Comparison of ENCODE assay signal across 8 mouse cellular contexts in genomic region chr12:3983736-3984135, GRCm38 (mm10). TPM values are rescaled to one million over a fixed set of nuclear protein-coding genes. Genes with fewer than 3 reads are reported as not detected.
A peak's percentile ranks its signal among the peaks of the same experiment; 100 is the strongest.
DNase-seq lines count a peak whose midpoint lies in the region; ATAC-seq and TF ChIP-seq lines count a peak whose summit lies in the region.

No protein-coding gene starts in this region.

- TF ChIP-seq EP300 in CH12.LX (IDR thresholded peaks at IDR 0.05; ENCODE audit: low read length), result no peak; the same call in 1 of the 2 replicates

- H3K27me3 ChIP-seq in CH12.LX (replicated peaks), result no peaks in the 10 kb centered on the region
- no peaks in the 10 kb centered on the region for H3K27me3 ChIP-seq in lung, embryonic 14.5 days (ENCODE audit: insufficient read depth, low read length)

- no peak overlapping the region for H3K4me2 ChIP-seq in CH12.LX (ENCODE audit: insufficient read depth, low read depth, poor library complexity, severe bottlenecking)
- H3K4me2 ChIP-seq in lung, embryonic 14.5 days, result no peak overlapping the region

- no peak overlapping the region for H3K27ac ChIP-seq in CH12.LX (ENCODE audit: insufficient read depth, low read depth)
- no peak overlapping the region for H3K27ac ChIP-seq in lung, embryonic 14.5 days (ENCODE audit: low read depth)

- no peaks in the 10 kb centered on the region for H3K79me2 ChIP-seq in CH12.LX (replicated peaks; ENCODE audit: control insufficient read depth, extremely low read depth, insufficient read depth, poor library complexity, severe bottlenecking)

- H3K36me3 ChIP-seq in CH12.LX (replicated peaks in 1 of 2; ENCODE audit: control insufficient read depth in 1 of 2, insufficient read depth in 1 of 2, low read length in 1 of 2), result no peaks in the 10 kb centered on the region
- H3K36me3 ChIP-seq in lung, embryonic 14.5 days (ENCODE audit: insufficient read depth), result no peaks in the 10 kb centered on the region

- in situ Hi-C loops in CH12.LX (cut with MboI; ENCODE audit: low pct_ligation_motif_present, low pct_unique_long_range_greater_than_20kb, low sequenced_read_pairs), result loop anchor here (5.0 kb wide), 1 partner anchor 94 kb away; no protein-coding TSS in a partner anchor

- TF ChIP-seq RAD21 in CH12.LX (IDR thresholded peaks at IDR 0.05; ENCODE audit: low read depth, low read length), result peak; percentile 65

- ATAC-seq in frontal cortex, adult (ENCODE audit: low TSS enrichment), result peak; percentile 14
- no peak for ATAC-seq in lung, embryonic 14.5 days (ENCODE audit: insufficient read depth)

- H3K9me3 ChIP-seq in CH12.LX (replicated peaks; ENCODE audit: low read length), result no peaks in the 10 kb centered on the region
- no peaks in the 10 kb centered on the region for H3K9me3 ChIP-seq in lung, embryonic 14.5 days (ENCODE audit: low read depth, low read length)

- H3K9ac ChIP-seq in CH12.LX (ENCODE audit: insufficient read depth, low read depth), result no peak overlapping the region
- no peak overlapping the region for H3K9ac ChIP-seq in lung, embryonic 14.5 days

- peaks cover 3 to 35% of the 10 kb centered on the region in 2 experiments; a peak in 2 of 4 replicates for H3K4me1 ChIP-seq in CH12.LX (ENCODE audit: control insufficient read depth in 1 of 2, insufficient read depth in 2 of 2)
- H3K4me1 ChIP-seq in lung, embryonic 14.5 days (ENCODE audit: insufficient read depth), result 0 out of 2 replicates have a peak, but pooled peaks cover 6% of the 10 kb centered on the region

- TF ChIP-seq POLR2A in CH12.LX (IDR thresholded peaks at IDR 0.05; ENCODE audit: low read depth, low read length), result no peak

- dilution Hi-C loops in CH12.LX (cut with MboI; ENCODE audit: extremely low pct_ligation_motif_present, extremely low pct_unique_long_range_greater_than_20kb, low sequenced_read_pairs), result no loop called here

- no peak overlapping the region for H3K4me3 ChIP-seq in CH12.LX (replicated peaks in 1 of 3; ENCODE audit: low read depth in 2 of 3, low read length in 2 of 3, poor library complexity in 1 of 3)
- H3K4me3 ChIP-seq in lung, embryonic 14.5 days (ENCODE audit: low read depth, low read length), result no peak overlapping the region

- WGBS in lung, embryonic 14.5 days, result 3% methylated on average over 1 of the region's 1 CpGs

- TF ChIP-seq CTCF in CH12.LX (conservative IDR thresholded peaks at IDR 0.05 in 1 of 2, IDR thresholded peaks at IDR 0.05 in 1 of 2; ENCODE audit: low read depth in 2 of 2, low read length in 2 of 2), result peak; percentile 81 to 93
- peak; percentile 83 for TF ChIP-seq CTCF in lung, embryonic 14.5 days (IDR thresholded peaks at IDR 0.05; ENCODE audit: low read depth)

- peak; percentile 80 for DNase-seq in gastrocnemius, adult 18-20 months (ENCODE audit: low spot score)
- no peak for DNase-seq in gastrocnemius, postnatal 25 days
- peak; percentile 82 for DNase-seq in CH12.LX (ENCODE audit: extremely low read depth)
- DNase-seq in c-Kit-positive CD71-negative TER-119-negative erythroid progenitor cells, embryonic 14.5 days (ENCODE audit: low read depth), result peak; percentile 81
- DNase-seq in layer of hippocampus, adult 11-12 months (ENCODE audit: low spot score), result peak; percentile 91
- DNase-seq in lung, embryonic 14.5 days, result peak; percentile 95
- peak; percentile 35 for DNase-seq in spleen, adult 12 weeks (ENCODE audit: low spot score)

TF ChIP-seq in CH12.LX, 34 proteins besides CTCF, POLR2A, EP300 and RAD21:
- TF ChIP-seq GABPA (IDR thresholded peaks at IDR 0.05; ENCODE audit: insufficient replicate concordance, low read depth, low read length) (no peak), JUND (conservative IDR thresholded peaks at IDR 0.05; ENCODE audit: low read depth, low read length) (no peak), ZMIZ1 (IDR thresholded peaks at IDR 0.05; ENCODE audit: low read depth, low read length) (no peak), IRF4 (IDR thresholded peaks at IDR 0.05; ENCODE audit: low read depth, low read length) (no peak), ETS1 (conservative IDR thresholded peaks at IDR 0.05; ENCODE audit: low read depth, low read length) (no peak), SIN3A (IDR thresholded peaks at IDR 0.05; ENCODE audit: low read length) (no peak), TCF12 (IDR thresholded peaks at IDR 0.05; ENCODE audit: low read depth, low read length) (no peak), SMC3 (IDR thresholded peaks at IDR 0.05; ENCODE audit: low read depth, low read length) (peak; percentile 86), NELFE (IDR thresholded peaks at IDR 0.05; ENCODE audit: low read depth, low read length) (0 out of 2 replicates have a peak, but pooled peaks have one; percentile 9)
TF ChIP-seq in CH12.LX: peak in this region for 2.

RNA-seq across cellular contexts. Expression of gene Pomc, which starts 29.0 kb away (rescaled TPM):
- total RNA-seq in gastrocnemius, adult 18-20 months (2021), result not detected
- total RNA-seq in gastrocnemius, postnatal 25 days (2021), result under 1 TPM in 1 of 2 experiments, not detected in 1; 0.46 TPM
- total RNA-seq in CH12.LX (2012; rRNA removed), result 3.5 and 4.4 TPM in 2 replicates
- total RNA-seq in CH12.LX (2014; rRNA removed), result 2.8 and 2.9 TPM in 2 replicates
- polyA plus RNA-seq in CH12.LX (2012; ENCODE audit: insufficient read length, low read depth), result 2.5 and 3.2 TPM in 2 replicates
- polyA plus RNA-seq in lung, embryonic 14.5 days (2014; fragmentation: Nextera tagmentation; extraction: Ambion mirVana), result 1.6 and 2.5 TPM in 2 replicates

RNA-seq across cellular contexts. Expression of gene Efr3b, which starts 55.0 kb away (rescaled TPM):
- total RNA-seq in gastrocnemius, adult 18-20 months (2021), result 1 to 10 TPM; 3.3 to 5.6 TPM
- 1 to 10 TPM; 3.1 to 6.0 TPM for total RNA-seq in gastrocnemius, postnatal 25 days (2021)
- total RNA-seq in CH12.LX (2012; rRNA removed), result 0.63 and 0.68 TPM in 2 replicates
- total RNA-seq in CH12.LX (2014; rRNA removed), result 0.82 and 1.7 TPM in 2 replicates
- 1.7 and 2.1 TPM in 2 replicates for polyA plus RNA-seq in CH12.LX (2012; ENCODE audit: insufficient read length, low read depth)
- polyA plus RNA-seq in lung, embryonic 14.5 days (2014; fragmentation: Nextera tagmentation; extraction: Ambion mirVana), result 4.1 and 4.6 TPM in 2 replicates
